ENCODE assay signal across 26 mouse cellular contexts in the genomic region with DNA sequence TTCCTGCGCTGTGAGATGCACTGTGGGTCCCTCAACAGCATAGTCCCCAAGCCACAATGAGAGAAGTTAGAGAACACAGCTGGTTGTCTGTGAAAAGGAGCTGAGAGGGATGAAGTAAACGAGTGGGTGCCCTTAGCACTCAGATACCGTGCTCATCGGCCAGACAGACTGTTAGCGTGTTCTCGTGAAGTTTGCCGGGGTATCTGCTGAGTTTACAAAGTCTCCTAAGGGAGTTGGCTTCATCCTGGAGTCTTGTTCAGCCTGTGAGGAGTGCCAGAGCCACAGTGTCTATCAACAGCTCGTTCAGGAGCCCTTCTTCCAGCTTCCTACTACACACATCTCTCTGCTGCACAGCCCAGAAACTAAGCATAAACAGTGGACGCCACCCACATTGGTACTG. TPM values are rescaled to one million over a fixed set of nuclear protein-coding genes. Genes with fewer than 3 reads are reported as not detected.
DNase-seq lines count a peak whose midpoint lies in the region; ATAC-seq and TF ChIP-seq lines count a peak whose summit lies in the region.
"Had no signal": no experiment of that assay in that cellular context is flagged by ENCODE, and none has a peak within 500 bp of the region (broad histone marks: within the 10 kb centered on the region; RNA-seq: fewer than 3 reads in every experiment).

No protein-coding gene starts in this region.

- no peaks in the 10 kb centered on the region for H3K9me3 ChIP-seq in hindbrain, embryonic 16.5 days (ENCODE audit: control insufficient read depth, low read length)
- no peaks in the 10 kb centered on the region for H3K9me3 ChIP-seq in hindbrain, embryonic 13.5 days
- no peaks in the 10 kb centered on the region for H3K9me3 ChIP-seq in lung, embryonic 15.5 days
- no peaks in the 10 kb centered on the region for H3K9me3 ChIP-seq in stomach, postnatal 0 days (ENCODE audit: control insufficient read depth, low read length)
- H3K9me3 ChIP-seq: forebrain, embryonic 10.5 days; hindbrain, embryonic 10.5 days; kidney, embryonic 15.5 days; liver, embryonic 15.5 days; neural tube, embryonic 12.5 days had no signal

- H3K27me3 ChIP-seq in hindbrain, embryonic 16.5 days (replicated peaks; ENCODE audit: control insufficient read depth, insufficient read depth, low read length) = no peaks in the 10 kb centered on the region
- no peaks in the 10 kb centered on the region for H3K27me3 ChIP-seq in hindbrain, embryonic 13.5 days
- H3K27me3 ChIP-seq in lung, embryonic 15.5 days = no peaks in the 10 kb centered on the region
- no peaks in the 10 kb centered on the region for H3K27me3 ChIP-seq in stomach, postnatal 0 days (ENCODE audit: control insufficient read depth, insufficient read depth, low read length)
- H3K27me3 ChIP-seq: kidney, embryonic 15.5 days; liver, embryonic 15.5 days; neural tube, embryonic 12.5 days had no signal

- H3K4me3 ChIP-seq in hindbrain, embryonic 16.5 days (ENCODE audit: low read length) = no peak overlapping the region
- H3K4me3 ChIP-seq in hindbrain, embryonic 13.5 days = no peak overlapping the region
- no peak overlapping the region for H3K4me3 ChIP-seq in lung, embryonic 15.5 days
- H3K4me3 ChIP-seq in stomach, postnatal 0 days (ENCODE audit: low read depth, low read length) = no peak overlapping the region
- H3K4me3 ChIP-seq: forebrain, embryonic 10.5 days; hindbrain, embryonic 10.5 days; kidney, embryonic 15.5 days; liver, embryonic 15.5 days; neural tube, embryonic 12.5 days had no signal

- no peaks in the 10 kb centered on the region for H3K36me3 ChIP-seq in hindbrain, embryonic 16.5 days (ENCODE audit: control insufficient read depth, insufficient read depth, low read length)
- H3K36me3 ChIP-seq in hindbrain, embryonic 13.5 days = peaks cover 6% of the 10 kb centered on the region
- peaks cover 4% of the 10 kb centered on the region; the same call in 1 of the 2 replicates for H3K36me3 ChIP-seq in lung, embryonic 15.5 days
- H3K36me3 ChIP-seq in stomach, postnatal 0 days (ENCODE audit: control insufficient read depth, insufficient read depth, low read length) = no peaks in the 10 kb centered on the region
- H3K36me3 ChIP-seq: liver, embryonic 15.5 days had no signal

- no peak for DNase-seq in lung, adult 18-20 months
- DNase-seq in lung, postnatal 10 days = peak; percentile 46
- no peak for DNase-seq in stomach, postnatal 0 days (ENCODE audit: low spot score)
- DNase-seq in B cell, adult 2 months = no peak
- DNase-seq: adrenal gland, adult 2 months; cerebellum, adult 18-20 months; cerebellum, postnatal 14 days; gastrocnemius, postnatal 25 days; kidney, postnatal 36 days; liver; midbrain, embryonic 14.5 days; retina, postnatal 1 day; right cerebral cortex, postnatal 25 days; spleen, adult 18-20 months; thymus, adult 18-20 months; thymus, postnatal 36 days had no signal

- TF ChIP-seq CTCF in stomach, postnatal 0 days (IDR thresholded peaks at IDR 0.05; ENCODE audit: low read depth) = no peak

- no peak for TF ChIP-seq EP300 in stomach, postnatal 0 days (optimal IDR thresholded peaks at IDR 0.05)

- no peak overlapping the region for H3K27ac ChIP-seq in hindbrain, embryonic 16.5 days (ENCODE audit: low read depth, low read length)
- H3K27ac ChIP-seq in hindbrain, embryonic 13.5 days = no peak overlapping the region
- peak overlapping the region; percentile 53 for H3K27ac ChIP-seq in lung, embryonic 15.5 days
- H3K27ac ChIP-seq in stomach, postnatal 0 days (replicated peaks) = peak overlapping the region; percentile 24; the same call in 1 of the 2 replicates
- H3K27ac ChIP-seq: forebrain, embryonic 10.5 days; hindbrain, embryonic 10.5 days; kidney, embryonic 15.5 days; liver, embryonic 15.5 days; neural tube, embryonic 12.5 days had no signal

- no peak overlapping the region for H3K4me2 ChIP-seq in hindbrain, embryonic 16.5 days (ENCODE audit: low read length)
- H3K4me2 ChIP-seq in hindbrain, embryonic 13.5 days = no peak overlapping the region
- no peak overlapping the region for H3K4me2 ChIP-seq in lung, embryonic 15.5 days
- no peak overlapping the region for H3K4me2 ChIP-seq in stomach, postnatal 0 days (replicated peaks; ENCODE audit: low read depth)
- H3K4me2 ChIP-seq: kidney, embryonic 15.5 days; liver, embryonic 15.5 days; neural tube, embryonic 12.5 days had no signal

- no peak overlapping the region for H3K9ac ChIP-seq in hindbrain, embryonic 16.5 days (ENCODE audit: low read depth, low read length)
- no peak overlapping the region for H3K9ac ChIP-seq in hindbrain, embryonic 13.5 days
- H3K9ac ChIP-seq in lung, embryonic 15.5 days = no peak overlapping the region
- no peak overlapping the region for H3K9ac ChIP-seq in stomach, postnatal 0 days (ENCODE audit: low read length)
- H3K9ac ChIP-seq: kidney, embryonic 15.5 days; liver, embryonic 15.5 days; neural tube, embryonic 12.5 days had no signal

- H3K4me1 ChIP-seq in hindbrain, embryonic 16.5 days (ENCODE audit: control insufficient read depth, insufficient read depth, low read depth, low read length) = no peaks in the 10 kb centered on the region
- no peaks in the 10 kb centered on the region for H3K4me1 ChIP-seq in hindbrain, embryonic 13.5 days (replicated peaks)
- no peaks in the 10 kb centered on the region; the same call in 1 of the 2 replicates for H3K4me1 ChIP-seq in lung, embryonic 15.5 days
- H3K4me1 ChIP-seq in stomach, postnatal 0 days (replicated peaks; ENCODE audit: control insufficient read depth, insufficient read depth) = no peaks in the 10 kb centered on the region
- H3K4me1 ChIP-seq: forebrain, embryonic 10.5 days; hindbrain, embryonic 10.5 days; kidney, embryonic 15.5 days; liver, embryonic 15.5 days; neural tube, embryonic 12.5 days had no signal

- 0 out of 2 replicates have a peak, but pooled peaks have one; percentile 14 for ATAC-seq in hindbrain, embryonic 16.5 days
- ATAC-seq in hindbrain, embryonic 13.5 days (ENCODE audit: low FRiP score) = no peak
- peak; percentile 64; the same call in 1 of the 2 replicates for ATAC-seq in lung, embryonic 15.5 days (ENCODE audit: borderline replicate concordance, extremely low read depth, low FRiP score, low TSS enrichment)
- no peak for ATAC-seq in stomach, postnatal 0 days (ENCODE audit: low FRiP score, low TSS enrichment)
- ATAC-seq: forebrain, embryonic 16.5 days; inflammation-experienced regulatory T-cells, adult 6 months had no signal

- 89% methylated on average over 9 of the region's 9 CpGs for WGBS in hindbrain, embryonic 16.5 days
- 88% methylated on average over 9 of the region's 9 CpGs for WGBS in hindbrain, embryonic 13.5 days
- WGBS in lung, embryonic 15.5 days = 55% methylated on average over 9 of the region's 9 CpGs
- WGBS in stomach, postnatal 0 days = 38% methylated on average over 9 of the region's 9 CpGs

RNA-seq across cellular contexts. Expression of a gene that starts 16.8 kb away (rescaled TPM):
- polyA plus RNA-seq in hindbrain, embryonic 16.5 days (2015; fragmentation: Nextera tagmentation; extraction: Ambion mirVana) = 15.7 and 16.0 TPM in 2 replicates
- polyA plus RNA-seq in hindbrain, embryonic 13.5 days (2015; fragmentation: Nextera tagmentation; extraction: Ambion mirVana) = 7.0 and 7.1 TPM in 2 replicates
- 10.9 and 12.2 TPM in 2 replicates for polyA plus RNA-seq in lung, embryonic 15.5 days (2015; fragmentation: Nextera tagmentation; extraction: Ambion mirVana)
- 2.9 and 3.6 TPM in 2 replicates for polyA plus RNA-seq in stomach, postnatal 0 days (2015; fragmentation: Nextera tagmentation; extraction: Ambion mirVana)

RNA-seq across cellular contexts. Expression of a gene that starts 33.7 kb away (rescaled TPM):
- polyA plus RNA-seq in hindbrain, embryonic 16.5 days (2015; fragmentation: Nextera tagmentation; extraction: Ambion mirVana) = 24.1 and 24.3 TPM in 2 replicates
- polyA plus RNA-seq in hindbrain, embryonic 13.5 days (2015; fragmentation: Nextera tagmentation; extraction: Ambion mirVana) = 14.7 and 14.8 TPM in 2 replicates
- 6.4 and 6.9 TPM in 2 replicates for polyA plus RNA-seq in lung, embryonic 15.5 days (2015; fragmentation: Nextera tagmentation; extraction: Ambion mirVana)
- 1.6 and 1.7 TPM in 2 replicates for polyA plus RNA-seq in stomach, postnatal 0 days (2015; fragmentation: Nextera tagmentation; extraction: Ambion mirVana)

Comparison
In these comparisons a context has a peak if more than half of its experiments do, and no peak if none do; other contexts are left out.
1. ATAC-seq: peak in hindbrain, embryonic 16.5 days (single experiment) and lung, embryonic 15.5 days (single experiment); none in hindbrain, embryonic 13.5 days (single experiment) and stomach, postnatal 0 days (single experiment).
2. H3K27ac ChIP-seq: peak in lung, embryonic 15.5 days (single experiment) and stomach, postnatal 0 days (single experiment); none in hindbrain, embryonic 16.5 days (single experiment) and hindbrain, embryonic 13.5 days (single experiment).